9 mouse cellular contexts compared by ENCODE assay signal in genomic region chr2:166009393-166009947, GRCm38 (mm10). TPM values are rescaled to one million over a fixed set of nuclear protein-coding genes. Genes with fewer than 3 reads are reported as not detected.
DNase-seq lines count a peak whose midpoint lies in the region; ATAC-seq and TF ChIP-seq lines count a peak whose summit lies in the region.
"Had no signal": no experiment of that assay in that cellular context is flagged by ENCODE, and none has a peak within 500 bp of the region (broad histone marks: within the 10 kb centered on the region; RNA-seq: fewer than 3 reads in every experiment).

No protein-coding gene starts in this region.

- H3K79me2 ChIP-seq in MEL (ENCODE audit: control insufficient read depth, insufficient read depth, low read length, poor library complexity): 0 out of 2 replicates have a peak, but pooled peaks cover 2% of the 10 kb centered on the region

- peaks cover 4 to 15% of the 10 kb centered on the region in 2 experiments for H3K4me1 ChIP-seq in MEL (ENCODE audit: control insufficient read depth in 1 of 2, insufficient read depth in 2 of 2, low read length in 2 of 2)
- H3K4me1 ChIP-seq in hindbrain, postnatal 0 days (ENCODE audit: insufficient read depth, low read length): 0 out of 2 replicates have a peak, but pooled peaks cover 12% of the 10 kb centered on the region
- H3K4me1 ChIP-seq in stomach, embryonic 16.5 days (ENCODE audit: control insufficient read depth, insufficient read depth, low read length): peaks cover 41% of the 10 kb centered on the region

- no peak overlapping the region for H3K4me3 ChIP-seq in MEL (ENCODE audit: control insufficient read depth in 1 of 2, insufficient read depth in 1 of 2, low read depth in 2 of 2, low read length in 2 of 2)
- peak overlapping the region; percentile 53 for H3K4me3 ChIP-seq in gastrocnemius, adult 2 months
- no peak overlapping the region for H3K4me3 ChIP-seq in hindbrain, postnatal 0 days (ENCODE audit: low read length)
- H3K4me3 ChIP-seq in stomach, embryonic 16.5 days (replicated peaks; ENCODE audit: low read length): no peak overlapping the region

- peaks cover 0 to 13% of the 10 kb centered on the region in 2 experiments; a peak in 2 of 4 replicates for H3K36me3 ChIP-seq in MEL (ENCODE audit: control insufficient read depth in 1 of 2, insufficient read depth in 2 of 2, low read length in 2 of 2)
- no peaks in the 10 kb centered on the region for H3K36me3 ChIP-seq in hindbrain, postnatal 0 days (ENCODE audit: insufficient read depth, low read length)
- no peaks in the 10 kb centered on the region for H3K36me3 ChIP-seq in stomach, embryonic 16.5 days (ENCODE audit: control insufficient read depth, insufficient read depth, low read length)

- no peak for TF ChIP-seq CTCF in MEL (IDR thresholded peaks at IDR 0.05 in 2 of 3, conservative IDR thresholded peaks at IDR 0.05 in 1 of 3; ENCODE audit: control insufficient read depth in 1 of 3, insufficient read depth in 1 of 3, low read depth in 2 of 3, low read length in 3 of 3, poor library complexity in 1 of 3, severe bottlenecking in 1 of 3)
- TF ChIP-seq CTCF in gastrocnemius, adult 2 months (IDR thresholded peaks at IDR 0.05): no peak
- no peak for TF ChIP-seq CTCF in hindbrain, postnatal 0 days (IDR thresholded peaks at IDR 0.05; ENCODE audit: low read depth)

- no peak overlapping the region for H3K4me2 ChIP-seq in hindbrain, postnatal 0 days (ENCODE audit: low read depth, low read length)
- H3K4me2 ChIP-seq in stomach, embryonic 16.5 days (ENCODE audit: low read depth, low read length): no peak overlapping the region

- no peak for TF ChIP-seq EP300 in MEL (IDR thresholded peaks at IDR 0.05; ENCODE audit: low read depth in 1 of 2, low read length in 2 of 2)

- ATAC-seq in hindbrain, postnatal 0 days: no peak
- ATAC-seq in stomach, embryonic 16.5 days (ENCODE audit: insufficient read depth, low FRiP score): no peak

- no peak overlapping the region for H3K27ac ChIP-seq in MEL (ENCODE audit: control insufficient read depth, low read depth, low read length)
- peak overlapping the region; percentile 81 for H3K27ac ChIP-seq in gastrocnemius, adult 2 months
- peak overlapping the region; percentile 51; the same call in 1 of the 2 replicates for H3K27ac ChIP-seq in hindbrain, postnatal 0 days
- H3K27ac ChIP-seq in stomach, embryonic 16.5 days (ENCODE audit: low read length): peak overlapping the region; percentile 74
- H3K27ac ChIP-seq: liver, embryonic 14.5 days had no signal

- no peak for TF ChIP-seq RAD21 in MEL (IDR thresholded peaks at IDR 0.05; ENCODE audit: low read depth, low read length)

- DNase-seq in frontal cortex, postnatal 36 days (ENCODE audit: low spot score in 2 of 2): peak; percentile 33 to 62
- no peak for DNase-seq in frontal cortex, adult 2 months (ENCODE audit: extremely low spot score in 1 of 2, low spot score in 1 of 2)
- DNase-seq in MEL (ENCODE audit: low read depth, low spot score): no peak
- peak; percentile 73 for DNase-seq in gastrocnemius, adult 2 months
- DNase-seq in hindbrain, postnatal 0 days (ENCODE audit: low spot score): peak; percentile 40
- no peak for DNase-seq in kidney, postnatal 4 days
- DNase-seq in spleen, adult 12 weeks (ENCODE audit: low spot score): no peak

- H3K9ac ChIP-seq in MEL (ENCODE audit: control insufficient read depth, low read depth, low read length, poor library complexity, severe bottlenecking): no peak overlapping the region
- H3K9ac ChIP-seq in hindbrain, postnatal 0 days (replicated peaks; ENCODE audit: low read length): no peak overlapping the region
- H3K9ac ChIP-seq in stomach, embryonic 16.5 days (ENCODE audit: low read length): no peak overlapping the region
- H3K9ac ChIP-seq: liver, embryonic 14.5 days had no signal

- no peaks in the 10 kb centered on the region for H3K27me3 ChIP-seq in MEL (ENCODE audit: control insufficient read depth in 1 of 2, insufficient read depth in 2 of 2, low read length in 2 of 2)
- H3K27me3 ChIP-seq in hindbrain, postnatal 0 days (ENCODE audit: insufficient read depth, low read length): no peaks in the 10 kb centered on the region
- H3K27me3 ChIP-seq in stomach, embryonic 16.5 days (ENCODE audit: control insufficient read depth, insufficient read depth, low read length): no peaks in the 10 kb centered on the region

- intact Hi-C loops in gastrocnemius, adult 2 months (cut with DNase I): no loop called here

- H3K9me3 ChIP-seq in MEL (replicated peaks; ENCODE audit: insufficient read depth, low read length): no peaks in the 10 kb centered on the region
- H3K9me3 ChIP-seq in hindbrain, postnatal 0 days (ENCODE audit: low read length): no peaks in the 10 kb centered on the region
- no peaks in the 10 kb centered on the region for H3K9me3 ChIP-seq in stomach, embryonic 16.5 days (replicated peaks; ENCODE audit: control insufficient read depth, low read length)

- no peak for TF ChIP-seq POLR2A in MEL (IDR thresholded peaks at IDR 0.05; ENCODE audit: control insufficient read depth in 1 of 2, insufficient read depth in 1 of 2, low read depth in 1 of 2, low read length in 2 of 2, poor library complexity in 1 of 2)

- 62% methylated on average over 3 of the region's 3 CpGs for WGBS in hindbrain, postnatal 0 days
- 64% methylated on average over 3 of the region's 3 CpGs for WGBS in stomach, embryonic 16.5 days

TF ChIP-seq in MEL, 35 proteins besides CTCF, POLR2A, EP300 and RAD21:
- TF ChIP-seq ZNF384 (IDR thresholded peaks at IDR 0.05; ENCODE audit: low read depth, low read length): peak; percentile 63
- no peak for TF ChIP-seq CHD2 (IDR thresholded peaks at IDR 0.05; ENCODE audit: low read length)

RNA-seq across cellular contexts. Expression of gene Ncoa3, which starts 17.0 kb away (rescaled TPM):
- 33.5 and 34.2 TPM in 2 replicates for polyA plus RNA-seq in frontal cortex, adult 2 months (2012; rRNA removed)
- 5.7 and 6.7 TPM in 2 replicates for total RNA-seq in MEL (2012; rRNA removed)
- polyA plus RNA-seq in MEL (2012; ENCODE audit: insufficient read depth in 1 of 2, insufficient read length in 2 of 2, low read depth in 1 of 2, low replicate concordance in 2 of 2, missing spikeins in 1 of 2): 10 to 100 TPM; 10.3 to 19.8 TPM
- total RNA-seq in gastrocnemius, adult 2 months (2021): 10 to 100 TPM; 21.0 to 24.8 TPM
- total RNA-seq in hindbrain, postnatal 0 days (2014; rRNA removed): 28.3 and 29.2 TPM in 2 replicates
- 10.7 and 10.8 TPM in 2 replicates for polyA plus RNA-seq in hindbrain, postnatal 0 days (2015; fragmentation: Nextera tagmentation; extraction: Ambion mirVana)
- polyA plus RNA-seq in stomach, embryonic 16.5 days (2015; fragmentation: Nextera tagmentation; extraction: Ambion mirVana): 15.7 and 15.9 TPM in 2 replicates

Comparison
In these comparisons a context has a peak if more than half of its experiments do, and no peak if none do; other contexts are left out.
1. DNase-seq: peak in frontal cortex, postnatal 36 days (2 of 2), gastrocnemius, adult 2 months (single experiment) and hindbrain, postnatal 0 days (single experiment); none in frontal cortex, adult 2 months (0 of 2), MEL (single experiment), kidney, postnatal 4 days (0 of 2) and spleen, adult 12 weeks (single experiment).